ENCODE assay signal across 13 mouse cellular contexts in the genomic region with DNA sequence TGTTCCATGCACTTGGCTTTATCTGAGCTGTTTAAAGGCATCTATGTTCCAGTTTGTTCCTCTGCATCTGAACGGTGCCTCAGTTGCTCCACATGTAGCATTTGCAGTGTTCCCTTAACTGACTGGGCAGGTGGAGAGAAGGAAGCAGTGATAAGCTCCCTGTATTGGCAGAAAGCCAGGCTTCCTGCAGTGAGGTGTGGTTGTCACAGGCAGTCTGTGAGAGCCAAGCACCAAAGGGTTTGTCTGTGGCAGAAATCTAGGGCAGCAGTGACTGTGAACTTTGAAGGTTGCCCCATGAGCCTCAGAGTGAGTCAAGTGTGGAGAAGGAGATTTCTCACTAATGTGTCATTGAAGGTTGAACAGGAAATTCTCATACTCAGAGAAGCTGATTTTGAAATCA. TPM values are rescaled to one million over a fixed set of nuclear protein-coding genes. Genes with fewer than 3 reads are reported as not detected.
DNase-seq lines count a peak whose midpoint lies in the region; ATAC-seq lines count a peak whose summit lies in the region.
"Had no signal": no experiment of that assay in that cellular context is flagged by ENCODE, and none has a peak within 500 bp of the region (broad histone marks: within the 10 kb centered on the region; RNA-seq: fewer than 3 reads in every experiment).

No protein-coding gene starts in this region.

- 57% methylated on average over 1 of the region's 1 CpGs for WGBS in heart, embryonic 12.5 days

- ATAC-seq in megakaryocyte progenitor cell, adult 5-6 weeks (replicated peaks; ENCODE audit: poor library complexity), result peak; percentile 54
- no peak for ATAC-seq in heart, embryonic 12.5 days (ENCODE audit: insufficient number of reproducible peaks, low FRiP score)
- no peak for ATAC-seq in erythroid progenitor cell, adult 5-6 weeks (replicated peaks; ENCODE audit: low FRiP score, poor library complexity, severe bottlenecking)
- ATAC-seq: Patski had no signal

- H3K9ac ChIP-seq in heart, embryonic 12.5 days, result no peak overlapping the region
- H3K9ac ChIP-seq: liver, embryonic 15.5 days had no signal

- no peak overlapping the region for H3K4me2 ChIP-seq in heart, embryonic 12.5 days
- H3K4me2 ChIP-seq: liver, embryonic 15.5 days had no signal

- no peak overlapping the region for H3K27ac ChIP-seq in heart, embryonic 12.5 days (ENCODE audit: poor library complexity, severe bottlenecking)
- H3K27ac ChIP-seq: liver, embryonic 15.5 days had no signal

- no peaks in the 10 kb centered on the region for H3K4me1 ChIP-seq in heart, embryonic 12.5 days (replicated peaks)
- H3K4me1 ChIP-seq: liver, embryonic 15.5 days had no signal

- no peaks in the 10 kb centered on the region for H3K9me3 ChIP-seq in heart, embryonic 12.5 days (replicated peaks)
- H3K9me3 ChIP-seq: liver, embryonic 15.5 days had no signal

- no peaks in the 10 kb centered on the region for H3K36me3 ChIP-seq in heart, embryonic 12.5 days
- H3K36me3 ChIP-seq: liver, embryonic 15.5 days had no signal

- DNase-seq in kidney, postnatal 14 days, result peak; percentile 7
- no peak for DNase-seq in kidney, adult 18-20 months
- DNase-seq in 416B (ENCODE audit: low read depth) (peak; percentile 69), MEL-GATA-1-ER (ENCODE audit: extremely low read depth, low read depth) (peak; percentile 16), adipocyte (ENCODE audit: low spot score) (no peak)
- DNase-seq: gastrocnemius, postnatal 25 days; heart, postnatal 4 days had no signal

- no peak overlapping the region for H3K4me3 ChIP-seq in heart, embryonic 12.5 days
- H3K4me3 ChIP-seq: liver, embryonic 15.5 days had no signal

- H3K27me3 ChIP-seq in heart, embryonic 12.5 days (replicated peaks), result no peaks in the 10 kb centered on the region
- H3K27me3 ChIP-seq: liver, embryonic 15.5 days; Patski had no signal

RNA-seq across cellular contexts. Expression of a gene that starts 1.6 kb away (rescaled TPM):
- total RNA-seq in megakaryocyte progenitor cell, adult 5-6 weeks (2015), result 0.17 and 0.44 TPM in 2 replicates
- 0.87 TPM in 1 of 2 replicates, not detected in the other for total RNA-seq in megakaryocyte progenitor cell, adult 5-6 weeks (2017)
- polyA plus RNA-seq in heart, embryonic 12.5 days (2016; fragmentation: Nextera tagmentation; extraction: Ambion mirVana), result not detected in 2 replicates
- 2.5 TPM in 1 of 2 replicates, not detected in the other for total RNA-seq in erythroid progenitor cell, adult 5-6 weeks (2015; ENCODE audit: low replicate concordance)
- total RNA-seq in erythroid progenitor cell, adult 5-6 weeks (2017; ENCODE audit: low replicate concordance), result 7.7 TPM in 1 of 2 replicates, not detected in the other
- total RNA-seq: gastrocnemius, postnatal 25 days; heart, postnatal 4 days; layer of hippocampus, postnatal 25 days had no signal
- polyA plus RNA-seq: Patski had no signal

RNA-seq across cellular contexts. Expression of a gene that starts 19.9 kb away (rescaled TPM):
- total RNA-seq in megakaryocyte progenitor cell, adult 5-6 weeks (2015), result not detected in 2 replicates
- not detected in 2 replicates for total RNA-seq in megakaryocyte progenitor cell, adult 5-6 weeks (2017)
- polyA plus RNA-seq in heart, embryonic 12.5 days (2016; fragmentation: Nextera tagmentation; extraction: Ambion mirVana), result not detected in 2 replicates
- total RNA-seq in erythroid progenitor cell, adult 5-6 weeks (2015; ENCODE audit: low replicate concordance), result 1.3 and 2.2 TPM in 2 replicates
- total RNA-seq in erythroid progenitor cell, adult 5-6 weeks (2017; ENCODE audit: low replicate concordance), result 0.90 TPM in 1 of 2 replicates, not detected in the other
- total RNA-seq: gastrocnemius, postnatal 25 days; heart, postnatal 4 days; layer of hippocampus, postnatal 25 days had no signal
- polyA plus RNA-seq: liver, embryonic 15.5 days; Patski had no signal

RNA-seq across cellular contexts. Expression of a gene that starts 36.6 kb away (rescaled TPM):
- not detected in 2 replicates for total RNA-seq in megakaryocyte progenitor cell, adult 5-6 weeks (2015)
- not detected in 2 replicates for total RNA-seq in megakaryocyte progenitor cell, adult 5-6 weeks (2017)
- not detected in 2 replicates for polyA plus RNA-seq in heart, embryonic 12.5 days (2016; fragmentation: Nextera tagmentation; extraction: Ambion mirVana)
- not detected in 2 replicates for total RNA-seq in erythroid progenitor cell, adult 5-6 weeks (2015; ENCODE audit: low replicate concordance)
- total RNA-seq in erythroid progenitor cell, adult 5-6 weeks (2017; ENCODE audit: low replicate concordance), result 2.4 and 4.0 TPM in 2 replicates
- total RNA-seq: gastrocnemius, postnatal 25 days; heart, postnatal 4 days; layer of hippocampus, postnatal 25 days had no signal
- polyA plus RNA-seq: liver, embryonic 15.5 days; Patski had no signal

RNA-seq across cellular contexts. Expression of a gene that starts 37.2 kb away (rescaled TPM):
- total RNA-seq in megakaryocyte progenitor cell, adult 5-6 weeks (2015), result not detected in 2 replicates
- total RNA-seq in megakaryocyte progenitor cell, adult 5-6 weeks (2017), result not detected in 2 replicates
- not detected in 2 replicates for polyA plus RNA-seq in heart, embryonic 12.5 days (2016; fragmentation: Nextera tagmentation; extraction: Ambion mirVana)
- total RNA-seq in erythroid progenitor cell, adult 5-6 weeks (2015; ENCODE audit: low replicate concordance), result not detected in 2 replicates
- total RNA-seq in erythroid progenitor cell, adult 5-6 weeks (2017; ENCODE audit: low replicate concordance), result not detected in 2 replicates
- total RNA-seq: gastrocnemius, postnatal 25 days; heart, postnatal 4 days; layer of hippocampus, postnatal 25 days had no signal
- polyA plus RNA-seq: liver, embryonic 15.5 days; Patski had no signal

RNA-seq across cellular contexts. Expression of a gene that starts 56.7 kb away (rescaled TPM):
- 5.7 and 8.2 TPM in 2 replicates for total RNA-seq in megakaryocyte progenitor cell, adult 5-6 weeks (2015)
- total RNA-seq in megakaryocyte progenitor cell, adult 5-6 weeks (2017), result 11.8 and 12.2 TPM in 2 replicates
- polyA plus RNA-seq in heart, embryonic 12.5 days (2016; fragmentation: Nextera tagmentation; extraction: Ambion mirVana), result not detected in 2 replicates
- 1.8 and 2.5 TPM in 2 replicates for total RNA-seq in erythroid progenitor cell, adult 5-6 weeks (2015; ENCODE audit: low replicate concordance)
- 2.7 and 3.5 TPM in 2 replicates for total RNA-seq in erythroid progenitor cell, adult 5-6 weeks (2017; ENCODE audit: low replicate concordance)
- total RNA-seq: gastrocnemius, postnatal 25 days; layer of hippocampus, postnatal 25 days had no signal
- polyA plus RNA-seq: Patski had no signal

Comparison
In these comparisons a context has a peak if more than half of its experiments do, and no peak if none do; other contexts are left out.
1. DNase-seq: peak in kidney, postnatal 14 days (single experiment), 416B (single experiment) and MEL-GATA-1-ER (single experiment); none in kidney, adult 18-20 months (single experiment) and adipocyte (single experiment).